Mouse (Mus musculus) CD4-positive, CD25-positive, alpha-beta regulatory T cell, adult 2 months (primary cell): Measurements from ENCODE around the gene Gpt2.
A peak's percentile ranks its signal among the peaks of the same experiment; 100 is the strongest.

Experiments
- DNase-seq: peaks from one replicate; pipeline ENCODE4 v3.0.0-alpha.2; 2012; ENCODE audit warnings: low read depth, low spot score

Gpt2 gene

GRCm38 (mm10) chr8:85492125-85492875, at the start of gene Gpt2:
TSS of gene Gpt2 (plus strand) at chr8:85492576.
- peak; percentile 89 for DNase-seq

GRCm38 (mm10) chr8:85444092-85444491, 48.3 kb upstream of the Gpt2 start:
- no peak for DNase-seq

- no peak for DNase-seq
Observed at GRCm38 (mm10) chr8:85445936-85446685, 46.3 kb upstream of the Gpt2 start.

GRCm38 (mm10) chr8:85450335-85450734, 42.0 kb upstream of the Gpt2 start:
- DNase-seq, result peak; percentile 20

- DNase-seq, result peak; percentile 45
Observed at GRCm38 (mm10) chr8:85452328-85452727, 40.0 kb upstream of the Gpt2 start.

GRCm38 (mm10) chr8:85453256-85453655, 39.1 kb upstream of the Gpt2 start:
- no peak for DNase-seq

- no peak for DNase-seq
Observed at GRCm38 (mm10) chr8:85454750-85455149, 37.6 kb upstream of the Gpt2 start.

DNA sequence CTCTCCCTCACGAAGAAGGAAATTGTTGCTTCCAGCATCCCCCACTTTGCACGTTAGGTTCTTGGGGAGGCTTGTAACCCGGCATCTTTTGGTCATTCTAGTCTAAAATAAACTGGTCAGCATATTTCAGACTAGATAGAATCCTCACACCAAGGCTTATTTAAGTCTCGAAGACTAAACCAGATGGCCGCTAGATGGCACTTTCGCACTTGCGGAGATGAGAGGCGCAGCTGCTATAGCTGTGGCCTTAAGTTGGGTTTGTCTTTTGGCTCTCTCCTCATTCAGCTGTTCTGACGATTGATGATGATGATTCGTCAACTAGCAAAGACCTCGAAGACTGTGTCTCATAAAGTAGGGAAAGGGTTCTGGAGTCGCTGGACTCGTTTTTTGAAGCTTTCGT, 35.8 kb upstream of the Gpt2 start:
- DNase-seq, result peak; percentile 86

DNA sequence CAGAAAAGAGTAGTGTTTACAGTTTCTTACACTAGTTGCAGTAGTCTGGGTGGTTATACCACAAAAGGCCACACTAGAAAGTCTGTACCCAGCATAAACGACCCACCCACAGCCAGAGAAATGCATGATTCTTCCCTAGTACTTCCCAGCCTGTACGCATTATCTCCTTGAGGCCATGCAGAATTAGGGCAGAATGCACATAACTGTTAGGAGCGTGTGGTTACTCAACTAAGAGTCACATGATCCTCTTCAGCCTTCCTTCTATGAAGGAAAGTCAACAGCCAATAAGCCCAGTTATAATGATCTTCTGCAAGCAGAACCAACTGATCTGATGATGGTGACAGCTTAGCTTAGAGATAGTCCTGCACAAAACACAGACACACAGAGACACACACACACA, 32.8 kb upstream of the Gpt2 start:
- DNase-seq, result no peak

GRCm38 (mm10) chr8:85460804-85461203, 31.6 kb upstream of the Gpt2 start:
- no peak for DNase-seq

DNA sequence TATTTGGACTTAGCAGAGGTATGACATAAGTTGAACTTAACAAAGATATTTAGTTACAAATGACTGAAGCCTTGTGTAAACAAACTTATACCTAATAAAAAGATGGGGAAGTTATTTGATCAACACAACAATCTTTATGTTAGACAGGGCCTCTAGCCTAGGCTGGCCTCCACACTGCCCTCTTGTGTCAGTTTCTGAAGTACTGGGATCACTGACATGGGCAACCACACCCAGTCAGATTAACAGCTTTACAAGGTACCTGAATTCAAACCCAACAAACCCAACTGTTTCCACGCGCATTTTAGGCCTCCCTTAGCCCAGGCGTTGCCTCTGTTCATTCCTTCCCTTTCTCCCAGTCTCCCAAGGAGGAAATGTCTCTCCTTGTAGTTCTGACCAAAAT, 31.0 kb upstream of the Gpt2 start:
- peak; percentile 49 for DNase-seq

DNA sequence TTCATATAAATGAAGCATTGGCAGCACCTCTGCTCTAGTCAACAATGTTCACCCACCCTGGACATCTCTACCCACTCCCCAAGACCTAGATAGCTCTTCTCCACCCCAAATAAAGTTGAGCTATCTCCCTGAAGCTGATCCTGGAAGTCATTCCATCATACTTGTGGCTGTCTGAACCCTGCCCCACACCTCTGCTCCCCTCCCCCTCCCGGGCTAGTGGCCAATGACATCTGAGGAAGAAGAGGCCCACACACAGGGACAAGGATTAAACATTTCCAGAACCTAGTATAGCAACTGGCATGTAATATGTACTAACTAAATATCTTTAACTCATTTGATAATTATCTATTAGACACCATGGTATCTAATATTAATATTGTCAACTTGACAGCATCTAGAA, 29.9 kb upstream of the Gpt2 start:
- no peak for DNase-seq

DNA sequence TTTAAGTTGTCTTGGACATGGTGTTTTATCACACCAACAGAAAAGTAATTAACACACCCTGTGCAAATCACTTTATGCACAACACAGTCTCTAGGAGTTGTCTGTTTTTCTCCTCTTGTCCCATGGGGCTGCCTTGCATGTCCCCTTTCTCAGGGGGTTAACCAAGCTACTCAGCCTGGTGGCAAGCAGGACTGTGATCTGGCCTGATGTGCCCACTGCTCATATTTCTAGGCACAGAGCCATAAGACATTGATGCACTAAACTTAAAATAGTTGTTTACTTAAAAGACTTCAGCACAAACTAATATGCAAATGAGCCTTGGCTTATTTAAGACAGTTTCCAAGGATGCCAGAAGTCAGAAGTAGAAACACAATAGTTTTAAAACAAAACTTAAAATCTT, 28.1 kb upstream of the Gpt2 start:
- DNase-seq, result no peak

DNA sequence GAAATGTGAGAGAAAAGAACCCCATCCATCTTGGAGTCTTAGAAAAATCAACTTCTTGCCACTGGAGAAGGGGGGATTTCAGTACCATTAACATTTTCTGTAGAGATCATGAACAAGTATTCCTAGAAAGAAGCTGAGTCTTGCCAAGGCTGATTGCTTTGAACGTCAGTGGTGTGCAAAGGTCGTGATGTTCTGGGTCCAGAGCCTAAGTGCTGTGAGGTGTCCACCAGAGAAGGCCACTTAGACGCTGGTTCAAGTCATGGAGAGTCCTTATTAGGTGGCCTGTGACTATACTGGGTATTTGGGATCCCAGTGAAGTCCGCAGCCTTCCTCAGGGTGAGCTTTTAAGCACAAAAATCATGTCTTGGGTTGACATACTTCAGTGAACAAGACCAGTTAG, 26.3 kb upstream of the Gpt2 start:
- DNase-seq, result no peak

DNA sequence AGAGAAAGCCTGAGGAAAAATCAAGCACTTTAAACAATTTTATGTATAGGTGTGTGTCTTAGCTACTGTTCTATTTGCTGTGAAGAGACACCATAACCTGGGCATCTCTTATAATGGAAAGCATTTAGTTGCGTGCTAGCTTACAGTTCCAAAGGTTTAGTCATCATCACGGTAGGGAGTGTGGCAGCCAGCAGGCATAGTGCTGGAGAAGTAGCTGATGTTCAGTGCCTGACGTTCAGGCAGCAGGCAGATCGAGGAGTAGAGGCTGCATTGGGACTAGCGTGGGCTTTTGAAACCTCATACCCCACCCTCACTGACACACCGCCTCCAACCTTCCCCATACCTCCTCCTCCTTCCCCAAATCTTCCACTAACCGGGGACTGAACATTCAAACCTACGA, 21.6 kb upstream of the Gpt2 start:
- no peak for DNase-seq

- DNase-seq, result no peak
Observed at GRCm38 (mm10) chr8:85472800-85473199, 19.6 kb upstream of the Gpt2 start.

DNA sequence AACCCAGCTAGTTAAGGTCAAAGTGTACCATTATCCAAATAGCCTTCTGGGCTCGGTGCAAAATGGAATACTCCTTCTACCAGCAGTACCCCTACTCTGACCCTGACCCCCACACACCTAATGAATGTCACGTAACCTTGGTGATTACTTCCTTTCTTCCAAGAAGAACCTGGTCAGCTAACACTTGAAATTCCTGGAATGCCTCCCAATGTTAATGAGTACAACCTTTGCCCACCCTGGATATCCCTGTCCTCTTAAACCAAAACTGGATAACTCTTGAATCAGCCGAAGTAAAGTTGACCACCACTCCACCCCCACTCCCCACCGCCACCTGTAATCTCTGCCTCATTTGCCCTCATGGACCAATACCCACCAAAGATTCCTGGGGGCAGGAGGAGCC, 19.1 kb upstream of the Gpt2 start:
- DNase-seq, result no peak

DNA sequence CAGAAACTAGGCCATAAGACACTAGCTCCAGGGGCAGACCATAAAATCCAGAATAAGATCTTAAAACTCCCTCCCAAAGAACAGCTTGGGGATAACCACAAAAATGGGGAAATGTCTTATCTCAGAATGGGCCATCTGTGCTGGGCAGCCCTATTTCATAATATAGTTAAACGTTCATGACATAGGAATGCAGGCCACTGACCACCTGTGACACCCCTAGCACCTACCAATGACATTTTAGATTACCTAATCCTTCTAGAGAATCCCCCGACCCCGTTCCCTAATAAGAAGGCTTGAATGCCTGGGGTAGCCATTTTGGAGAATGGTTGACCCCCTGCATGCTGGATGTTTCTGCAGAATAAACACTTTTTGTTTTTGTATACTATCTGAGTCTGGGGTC, 17.5 kb upstream of the Gpt2 start:
- DNase-seq, result no peak

DNA sequence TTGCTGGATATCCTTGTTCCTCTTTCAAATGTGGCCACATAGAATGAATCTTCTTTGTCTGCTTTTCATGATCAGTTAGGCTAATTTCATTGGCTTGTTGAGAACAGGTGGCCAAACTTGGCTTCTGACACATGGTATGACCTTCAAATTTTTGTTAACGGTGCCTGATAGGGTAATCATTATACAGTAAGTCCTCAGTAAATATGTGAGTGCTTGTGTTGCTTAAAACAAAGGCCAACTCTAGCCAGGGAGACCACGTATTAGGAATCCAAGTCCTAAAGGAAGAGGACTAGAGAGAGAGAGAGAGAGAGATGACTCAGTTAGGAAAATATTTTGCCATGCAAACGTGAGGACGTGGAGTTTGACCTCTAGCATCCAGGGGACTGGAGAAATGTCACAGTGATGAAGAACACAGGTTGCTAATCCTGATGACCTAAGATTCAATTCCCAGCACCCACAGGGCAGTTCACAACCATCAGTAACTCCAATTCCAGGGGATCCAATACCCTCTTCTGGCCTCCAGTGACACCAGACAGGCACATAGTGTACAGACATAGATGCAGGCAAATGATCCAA, 15.3 kb upstream of the Gpt2 start:
- no peak for DNase-seq

GRCm38 (mm10) chr8:85478397-85478796, 14.0 kb upstream of the Gpt2 start:
- no peak for DNase-seq

DNA sequence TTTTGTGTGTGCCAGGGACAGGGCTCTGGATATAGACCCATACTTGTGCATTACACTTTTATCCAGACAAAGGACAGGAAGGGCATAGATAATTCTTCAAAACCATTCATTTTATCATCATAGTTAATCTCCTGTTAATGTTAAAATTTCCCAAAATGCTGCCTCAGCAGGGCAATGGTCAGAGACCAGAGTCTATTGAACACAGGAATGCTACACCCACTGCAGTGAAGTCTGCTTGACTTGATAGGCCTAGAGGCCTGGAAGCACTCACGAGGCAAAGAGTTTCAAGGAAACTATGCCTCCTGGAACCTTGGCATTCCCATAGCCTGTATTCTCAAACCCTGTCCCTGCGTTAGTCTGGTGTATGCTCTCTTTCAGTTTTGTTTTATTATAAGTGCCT, 12.7 kb upstream of the Gpt2 start:
- no peak for DNase-seq

- peak; percentile 13 for DNase-seq
Observed at GRCm38 (mm10) chr8:85481900-85482299, 10.5 kb upstream of the Gpt2 start.

DNA sequence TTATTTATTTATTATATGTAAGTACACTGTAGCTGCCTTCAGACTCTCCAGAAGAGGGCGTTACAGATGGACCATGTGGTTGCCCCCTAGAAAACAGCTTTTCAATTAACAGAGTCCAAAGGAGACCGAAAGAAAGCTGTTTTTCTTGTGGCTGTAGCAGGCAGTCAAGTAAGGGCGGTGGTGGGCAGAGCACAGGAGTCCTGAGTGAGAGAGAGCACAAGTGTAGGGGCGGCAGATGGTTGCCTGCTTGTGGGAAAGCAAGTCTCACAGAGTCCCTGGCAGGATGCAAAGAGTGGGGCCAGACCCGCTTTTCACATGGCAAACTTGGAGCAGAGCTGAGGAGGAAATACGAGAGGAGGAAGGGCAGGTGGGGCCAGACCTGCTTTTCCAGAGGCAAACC, 9.9 kb upstream of the Gpt2 start:
- DNase-seq, result no peak
